Mouse (Mus musculus) skeletal muscle tissue, adult 2 months (tissue): Measurements from ENCODE around the gene Fads2.

ENCODE experiments used
- DNase-seq: peaks from one replicate; pipeline ENCODE4 v3.0.0-alpha.2; 2012; ENCODE audit warnings: low read depth, low spot score

Gene Fads2

DNA sequence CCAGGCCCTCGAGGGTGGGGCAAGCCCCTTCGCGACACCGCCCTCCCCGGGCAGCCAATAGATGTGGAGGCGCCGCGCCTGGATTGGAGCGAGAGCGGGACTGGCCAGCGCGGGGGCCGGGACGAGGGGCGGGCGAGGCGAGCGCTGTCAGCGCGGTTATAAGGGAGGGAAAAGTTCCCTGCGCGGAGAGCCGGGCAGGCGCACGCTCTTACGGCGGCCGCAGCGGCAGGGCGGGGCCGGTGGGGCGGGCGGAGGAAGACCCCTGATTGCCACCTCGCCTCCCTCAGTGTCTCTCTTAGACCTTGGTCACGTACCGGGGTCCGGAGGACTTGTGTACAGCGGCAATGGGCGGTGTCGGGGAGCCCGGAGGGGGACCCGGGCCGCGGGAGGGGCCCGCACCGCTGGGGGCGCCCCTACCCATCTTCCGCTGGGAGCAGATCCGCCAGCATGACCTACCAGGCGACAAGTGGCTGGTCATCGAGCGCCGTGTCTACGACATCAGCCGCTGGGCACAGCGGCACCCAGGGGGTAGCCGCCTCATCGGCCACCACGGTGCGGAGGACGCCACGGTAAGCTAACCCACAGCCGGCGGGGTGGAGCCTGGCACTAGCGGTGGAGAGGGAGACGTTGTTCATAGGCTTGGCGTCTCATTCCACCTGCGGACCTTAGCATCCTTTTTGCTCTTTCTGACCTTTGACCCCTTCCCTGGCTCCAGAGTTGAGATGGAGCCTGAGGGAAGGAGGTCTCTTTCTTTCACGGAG, 60.0 kb downstream of the Fads2 start, which contains the start of gene Fads3:
TSS of gene Fads3 (plus strand) at position 182 of the 761 bp plus-strand sequence.
- DNase-seq: peak; percentile 62

GRCm38 (mm10) chr19:10040866-10041387, 60.6 kb downstream of the Fads2 start:
- no peak for DNase-seq

DNA sequence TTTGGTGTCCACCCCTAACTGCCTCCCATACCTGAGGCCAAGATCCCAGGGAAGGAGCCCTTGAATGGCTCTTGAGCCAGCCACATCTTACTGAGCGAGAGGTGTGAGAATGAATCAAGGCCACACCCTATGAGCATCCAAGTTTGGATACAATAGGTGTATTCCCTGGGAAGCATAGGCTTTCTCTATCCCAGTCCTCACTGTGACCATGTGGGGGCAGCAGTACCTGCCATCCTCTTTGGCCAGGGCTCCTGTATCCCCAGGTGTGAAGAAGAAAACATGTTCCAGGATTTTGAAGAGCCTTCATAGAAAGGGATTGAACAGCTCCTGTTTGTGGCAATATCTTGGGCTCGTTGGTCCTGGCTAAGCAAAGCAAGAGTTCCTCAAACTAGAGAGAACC, 61.9 kb downstream of the Fads2 start:
- no peak for DNase-seq

GRCm38 (mm10) chr19:10038910-10039309, 62.6 kb downstream of the Fads2 start:
- no peak for DNase-seq

DNA sequence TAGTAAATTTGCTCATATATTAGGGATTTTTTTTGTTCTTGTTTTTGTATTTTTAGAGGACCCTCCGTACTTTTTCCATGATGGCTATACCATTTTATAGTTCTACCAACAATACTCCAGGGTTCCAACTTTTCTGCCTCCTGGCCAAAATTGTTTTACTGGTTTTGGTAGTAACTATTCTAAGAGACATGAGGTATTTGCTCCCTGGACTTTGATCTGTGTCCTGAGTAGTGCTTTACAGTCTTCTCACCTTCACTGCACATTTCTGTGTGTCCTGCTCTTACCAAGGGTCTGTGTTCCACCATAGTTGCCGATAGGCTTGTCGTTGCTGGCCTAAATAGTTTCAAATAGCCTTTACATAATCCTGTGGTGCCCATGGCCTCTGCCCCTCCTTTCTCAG, 63.2 kb downstream of the Fads2 start:
- no peak for DNase-seq

- no peak for DNase-seq
These were observed 64.0 kb downstream of the Fads2 start for GRCm38 (mm10) chr19:10037534-10037933.

- peak; percentile 67 for DNase-seq
These were observed 66.6 kb downstream of the Fads2 start for GRCm38 (mm10) chr19:10034785-10035447.

- DNase-seq: no peak
These were observed 67.2 kb downstream of the Fads2 start for GRCm38 (mm10) chr19:10034356-10034755.

GRCm38 (mm10) chr19:10033211-10033973, 68.2 kb downstream of the Fads2 start:
- no peak for DNase-seq

GRCm38 (mm10) chr19:10029746-10030145, 71.8 kb downstream of the Fads2 start:
- no peak for DNase-seq

- no peak for DNase-seq
These were observed 76.2 kb downstream of the Fads2 start for GRCm38 (mm10) chr19:10025169-10025875.

- DNase-seq: no peak
These were observed 78.2 kb downstream of the Fads2 start for GRCm38 (mm10) chr19:10023304-10023758.

- no peak for DNase-seq
These were observed 78.9 kb downstream of the Fads2 start for GRCm38 (mm10) chr19:10022414-10023303.

GRCm38 (mm10) chr19:10021981-10022380, 79.6 kb downstream of the Fads2 start:
- no peak for DNase-seq

DNA sequence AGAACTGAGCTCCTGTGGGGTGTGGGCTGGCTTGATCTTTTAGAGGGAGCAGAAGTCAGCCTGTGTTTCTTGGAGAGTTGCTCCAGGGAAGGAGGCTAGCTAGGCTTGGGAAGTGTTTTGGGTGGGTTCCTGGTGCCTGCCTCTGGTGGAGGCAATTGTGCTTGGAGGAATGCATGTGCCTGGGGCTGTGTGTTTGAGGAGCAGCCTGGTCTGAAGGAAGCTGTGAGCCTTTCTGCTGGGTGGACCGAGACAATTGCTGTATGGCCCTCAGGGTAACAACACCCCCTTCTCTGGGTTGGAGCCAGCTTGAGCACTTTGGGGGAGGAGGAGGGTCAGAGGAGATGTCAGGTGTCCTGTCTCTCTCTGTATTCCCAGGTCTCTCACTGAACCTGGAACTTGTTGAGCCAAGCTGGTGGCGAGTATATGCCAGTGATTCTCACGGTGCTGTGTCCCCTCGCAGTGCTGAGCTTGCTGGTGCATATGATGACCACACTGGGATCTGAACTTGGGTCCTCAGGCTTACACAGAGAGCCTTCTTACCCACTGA, 82.3 kb downstream of the Fads2 start:
- DNase-seq: no peak

DNA sequence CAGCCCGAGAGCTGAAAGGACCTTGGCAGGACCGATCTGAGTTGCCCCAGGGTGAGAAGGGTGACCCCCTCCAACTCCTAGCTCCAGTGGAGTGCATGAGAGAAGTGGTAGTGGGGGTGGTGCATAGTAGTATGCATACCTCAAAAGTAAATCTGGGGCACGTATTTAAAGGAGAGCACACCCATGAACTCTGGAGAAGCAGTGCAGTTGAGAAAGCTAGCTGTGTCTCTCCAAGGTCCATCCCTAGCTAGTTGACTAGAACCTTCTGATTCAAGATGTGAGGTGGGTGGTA, 83.1 kb downstream of the Fads2 start:
- no peak for DNase-seq

GRCm38 (mm10) chr19:10017637-10018526, 83.7 kb downstream of the Fads2 start:
- DNase-seq: peak; percentile 89

- DNase-seq: no peak
These were observed 85.4 kb downstream of the Fads2 start for GRCm38 (mm10) chr19:10016151-10016550.

DNA sequence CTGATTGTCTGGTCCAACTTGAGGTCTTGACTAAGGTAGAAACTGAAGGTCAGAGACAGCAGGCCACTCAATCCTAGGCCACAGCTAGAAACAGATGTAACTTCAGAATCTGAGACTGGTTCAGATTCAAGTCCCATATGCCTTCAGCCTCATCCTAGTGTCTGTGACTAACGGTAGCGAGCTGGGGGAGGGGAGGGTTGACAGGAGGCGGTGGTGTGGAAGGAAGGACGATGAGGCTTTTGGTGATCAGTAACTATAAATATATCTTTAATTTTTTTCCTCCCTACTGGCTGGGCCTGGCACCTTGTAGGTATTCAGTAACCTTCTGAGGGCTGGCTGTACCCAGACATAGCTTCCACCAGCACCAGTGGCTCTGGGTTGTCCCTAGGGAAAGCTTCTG, 86.1 kb downstream of the Fads2 start:
- DNase-seq: no peak
